Mouse (Mus musculus) T-helper 17 cell (primary cell): ENCODE data around the gene Lhfp.

Source experiments
- in situ Hi-C, 2 experiments: fragments of 300-600 bp; cut with MboI, MseI; formaldehyde crosslinking; loops; 1 replicate in 1 of 2; 2 replicates in 1 of 2; pipeline ENCODE4 v1.15.1; 2025; ENCODE audit warnings: high pct_unique_total_duplicates in 2 of 2

The Lhfp gene

GRCm38 (mm10) chr3:53040593-53041410 is 526 bp upstream of the Lhfp start:
- in situ Hi-C loops, result loop anchor here in 1 of 2 experiments (5.0 kb wide), 1 partner anchor 411 kb away; no protein-coding TSS in a partner anchor

GRCm38 (mm10) chr3:53042240-53042567 is 876 bp downstream of the Lhfp start:
- in situ Hi-C loops, result loop anchor here in 1 of 2 experiments (5.0 kb wide), 1 partner anchor 410 kb away; no protein-coding TSS in a partner anchor

- in situ Hi-C loops, result loop anchor here in 1 of 2 experiments (5.0 kb wide), 1 partner anchor 409 kb away; no protein-coding TSS in a partner anchor
Measured at GRCm38 (mm10) chr3:53043206-53043780, 2.0 kb downstream of the Lhfp start.

- in situ Hi-C loops, result loop anchor here in 1 of 2 experiments (5.0 kb wide), 1 partner anchor 408 kb away; no protein-coding TSS in a partner anchor
Measured at GRCm38 (mm10) chr3:53044238-53044637, 2.9 kb downstream of the Lhfp start.

GRCm38 (mm10) chr3:53044682-53045299 is 3.5 kb downstream of the Lhfp start:
- in situ Hi-C loops, result loop anchor here in 1 of 2 experiments (5.0 kb wide), 1 partner anchor 408 kb away; no protein-coding TSS in a partner anchor

GRCm38 (mm10) chr3:53045697-53046096 is 4.4 kb downstream of the Lhfp start:
- in situ Hi-C loops, result no loop called here

- in situ Hi-C loops, result no loop called here
Measured at GRCm38 (mm10) chr3:53046371-53046770, 5.0 kb downstream of the Lhfp start.

GRCm38 (mm10) chr3:53052385-53052784 is 11.1 kb downstream of the Lhfp start:
- in situ Hi-C loops, result loop anchor here in 1 of 2 experiments (5.0 kb wide), 1 partner anchor 190 kb away; no protein-coding TSS in a partner anchor

GRCm38 (mm10) chr3:53056430-53056829 is 15.1 kb downstream of the Lhfp start:
- in situ Hi-C loops, result no loop called here

- in situ Hi-C loops, result no loop called here
Measured at GRCm38 (mm10) chr3:53059959-53060358, 18.6 kb downstream of the Lhfp start.

GRCm38 (mm10) chr3:53063423-53064147 is 22.3 kb downstream of the Lhfp start:
- in situ Hi-C loops, result no loop called here

GRCm38 (mm10) chr3:53065267-53066094 is 24.2 kb downstream of the Lhfp start:
- in situ Hi-C loops, result no loop called here

- in situ Hi-C loops, result no loop called here
Measured at GRCm38 (mm10) chr3:53066095-53066372, 24.7 kb downstream of the Lhfp start.

GRCm38 (mm10) chr3:53068399-53068798 is 27.1 kb downstream of the Lhfp start:
- in situ Hi-C loops, result no loop called here

- in situ Hi-C loops, result no loop called here
Measured at GRCm38 (mm10) chr3:53074264-53074663, 32.9 kb downstream of the Lhfp start.

- in situ Hi-C loops, result no loop called here
Measured at GRCm38 (mm10) chr3:53074761-53075160, 33.4 kb downstream of the Lhfp start.

GRCm38 (mm10) chr3:53080286-53080685 is 39.0 kb downstream of the Lhfp start:
- in situ Hi-C loops, result no loop called here

GRCm38 (mm10) chr3:53080710-53081109 is 39.4 kb downstream of the Lhfp start:
- in situ Hi-C loops, result no loop called here

GRCm38 (mm10) chr3:53083717-53084116 is 42.4 kb downstream of the Lhfp start:
- in situ Hi-C loops, result no loop called here

- in situ Hi-C loops, result no loop called here
Measured at GRCm38 (mm10) chr3:53084806-53085205, 43.5 kb downstream of the Lhfp start.
